Mouse (Mus musculus) cerebellum, adult 9-11 months (tissue): ENCODE data around the gene Rbck1.
"Not testable (repeated sequence)": the region's sequence is repeated elsewhere in the genome, so short reads cannot be mapped to it uniquely, and the experiment has no call there.

ENCODE experiments used
- DNase-seq: peaks from one replicate; pipeline ENCODE4 v3.0.0; 2022

Rbck1 gene

DNA sequence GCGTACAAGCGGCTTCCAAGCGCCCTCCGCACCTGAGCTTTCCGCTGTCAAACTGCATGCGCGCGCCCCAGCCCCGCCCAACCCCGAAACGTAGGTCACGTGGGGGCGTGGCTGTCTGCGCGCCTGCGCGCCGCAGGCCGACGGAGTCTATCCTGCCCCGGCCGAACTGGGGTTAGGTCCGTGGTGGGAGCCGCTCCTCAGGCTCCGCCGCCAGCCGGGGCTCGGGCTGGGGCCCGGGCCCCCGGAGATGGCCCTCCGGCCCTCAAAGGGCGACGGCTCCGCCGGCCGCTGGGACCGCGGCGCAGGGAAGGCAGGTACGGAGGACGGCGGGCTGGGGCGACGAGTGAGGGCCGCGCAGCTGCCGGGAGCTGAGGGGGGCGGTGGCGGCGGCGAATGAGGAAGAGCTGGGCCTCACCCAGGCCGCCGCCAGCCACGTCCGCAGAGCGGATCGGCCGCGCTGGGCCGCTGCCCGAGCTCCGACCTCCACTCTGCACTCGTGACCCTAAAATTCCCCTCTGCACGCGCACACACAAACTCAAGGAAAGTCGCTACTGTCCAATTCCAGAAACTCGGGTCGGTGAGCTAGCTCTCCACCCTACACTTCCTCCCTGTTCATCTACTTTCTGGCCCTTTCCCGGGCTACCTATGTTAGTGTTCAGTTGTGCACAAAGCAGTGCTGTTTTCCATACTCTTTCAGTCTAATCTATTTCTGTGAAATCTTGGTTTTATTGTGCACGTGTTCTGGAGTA is 38.6 kb downstream of the Rbck1 start, which contains the start of gene Tbc1d20:
Gene Tbc1d20 (plus strand): TSS at position 102 of the 749 bp plus-strand sequence.
- peak; percentile 94 for DNase-seq

DNA sequence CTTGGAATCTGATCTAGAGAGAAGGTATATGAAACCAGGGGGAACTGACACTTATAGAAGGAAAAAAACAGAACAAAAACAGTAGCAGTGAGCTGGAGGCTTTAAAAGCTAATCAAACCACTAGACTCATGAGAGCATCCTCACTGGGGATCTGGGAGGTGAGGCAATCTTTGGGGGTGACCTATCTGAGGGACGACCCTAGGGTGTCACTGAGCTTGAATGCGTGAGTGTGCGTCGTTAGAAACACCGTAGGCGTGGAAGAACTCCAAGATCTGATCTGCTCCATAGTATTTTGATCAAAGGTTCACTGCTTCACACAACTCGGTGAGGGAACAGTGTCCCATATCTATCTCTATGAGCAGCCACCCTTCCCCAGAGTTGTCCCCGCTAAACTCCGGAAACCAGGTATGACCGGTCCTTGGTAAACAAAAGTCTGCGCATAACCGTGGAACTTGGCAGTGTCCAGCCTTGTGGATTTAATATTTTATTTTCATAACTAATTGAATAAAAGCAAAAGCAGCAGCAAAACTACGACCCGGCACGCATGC is 39.2 kb downstream of the Rbck1 start:
- DNase-seq = no peak

DNA sequence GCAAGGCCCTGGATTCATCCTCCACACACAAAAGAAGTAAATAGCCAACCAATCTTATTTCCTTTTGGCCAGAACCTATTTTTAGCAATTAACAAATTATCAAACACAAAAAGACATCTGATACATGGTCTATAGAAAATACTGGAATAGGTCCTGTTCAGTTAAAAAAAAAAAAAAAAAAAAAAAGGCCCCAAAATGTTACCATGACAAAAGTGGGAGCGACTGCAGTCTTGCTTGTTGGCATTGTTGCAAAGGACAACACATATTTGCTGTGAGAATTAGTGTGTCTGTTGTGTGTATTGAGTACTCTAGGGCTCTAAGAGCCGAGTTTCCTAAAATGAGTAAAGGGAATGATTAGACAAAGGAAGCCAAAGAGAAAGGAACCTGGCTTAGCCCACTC is 40.0 kb downstream of the Rbck1 start:
- no peak for DNase-seq

DNA sequence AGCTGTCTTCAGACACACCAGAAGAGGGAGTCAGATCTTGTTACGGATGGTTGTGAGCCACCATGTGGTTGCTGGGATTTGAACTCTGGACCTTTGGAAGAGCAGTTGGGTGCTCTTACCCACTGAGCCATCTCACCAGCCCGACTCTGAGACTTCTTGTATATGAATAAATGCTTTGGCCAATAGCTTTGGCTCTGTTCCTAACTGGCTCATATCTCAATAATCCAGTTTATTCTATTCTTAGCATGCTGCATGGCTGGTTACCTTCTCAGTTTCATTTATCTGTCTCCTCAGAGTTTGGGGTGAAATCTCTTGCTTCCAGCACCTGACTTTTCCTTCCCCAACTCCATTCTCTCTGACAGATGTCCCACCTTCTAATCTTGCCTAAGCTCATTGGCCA is 42.8 kb downstream of the Rbck1 start:
- DNase-seq = not testable (repeated sequence)

DNA sequence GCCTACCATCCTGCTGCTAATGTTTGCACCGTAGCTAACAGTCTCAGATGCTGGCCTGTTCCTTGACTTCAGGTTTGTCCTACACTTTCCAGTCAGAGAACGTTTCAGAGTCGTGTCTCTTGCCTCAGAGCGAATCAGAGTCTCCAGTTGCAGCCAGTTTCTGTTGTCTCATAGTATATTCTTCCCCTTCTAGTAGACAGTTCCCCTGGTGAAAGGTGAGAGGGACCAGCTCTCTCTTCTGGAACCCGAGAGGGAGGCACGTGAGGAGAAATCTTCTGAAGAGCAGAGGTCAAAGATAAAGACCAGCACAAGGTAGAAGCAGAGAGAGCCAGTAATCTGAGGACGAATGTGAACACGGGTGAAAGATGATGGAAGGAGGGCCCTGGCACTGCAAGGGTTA is 44.4 kb downstream of the Rbck1 start:
- DNase-seq = no peak

DNA sequence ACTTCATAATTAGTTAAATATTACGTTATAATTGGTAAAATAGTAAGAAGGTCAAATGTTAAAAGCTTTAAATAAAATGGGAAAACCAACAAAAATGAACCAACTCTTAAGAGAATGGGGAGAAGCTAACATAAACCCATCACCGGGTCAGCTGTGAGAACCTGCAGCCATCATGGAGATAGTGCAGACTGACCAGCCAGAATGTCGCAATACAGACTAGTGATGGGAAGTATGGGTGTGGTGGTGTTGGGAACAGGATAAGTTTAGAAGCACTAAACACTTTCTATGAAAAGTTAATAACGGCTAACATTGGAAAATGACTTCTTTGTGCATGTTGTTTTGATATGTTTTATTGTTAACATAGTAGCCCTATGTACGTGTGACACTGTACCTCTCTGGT is 44.9 kb downstream of the Rbck1 start:
- DNase-seq = no peak

DNA sequence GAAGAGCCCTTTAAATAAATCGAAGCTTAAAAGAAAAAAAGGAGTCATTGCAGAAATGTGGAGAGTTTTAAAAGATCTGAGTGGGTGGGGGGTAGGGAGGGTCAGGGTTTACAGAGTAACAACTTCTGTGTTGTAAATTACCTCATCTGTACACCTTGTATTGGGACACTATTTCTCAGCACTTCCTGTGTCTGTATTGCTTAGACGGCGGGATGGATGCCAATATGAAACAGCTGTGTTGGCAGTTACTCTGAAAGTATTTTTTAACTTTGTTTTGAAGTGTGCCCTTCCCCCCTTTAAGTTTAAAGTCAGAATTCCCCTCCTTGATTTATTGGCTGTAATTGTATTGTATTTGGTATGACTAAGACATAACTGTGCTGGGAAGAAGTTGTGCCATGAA is 51.0 kb downstream of the Rbck1 start:
- DNase-seq = no peak

DNA sequence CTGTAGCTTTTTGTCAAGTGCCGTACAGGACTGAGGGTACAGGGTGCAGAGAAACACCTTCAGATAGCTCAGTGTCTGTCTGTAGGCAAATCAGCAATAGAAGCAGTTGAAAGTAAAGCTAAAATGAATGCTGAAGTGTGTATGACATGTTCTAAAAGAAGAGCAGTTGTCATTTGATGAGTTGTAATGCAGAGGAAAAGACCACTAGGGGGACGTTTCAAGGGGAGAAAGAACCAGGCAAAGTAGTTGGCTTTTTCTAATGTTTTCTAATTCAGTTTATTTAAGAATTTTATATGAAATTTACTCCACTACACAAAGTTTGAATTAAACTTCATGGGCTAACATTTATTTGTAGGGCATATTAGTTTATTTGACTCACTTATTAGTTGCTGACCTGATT is 58.8 kb downstream of the Rbck1 start:
- DNase-seq = no peak
